Mouse (Mus musculus) ES-E14 (cell line): ENCODE data around the gene Rxra. TPM values are rescaled to one million over a fixed set of nuclear protein-coding genes. Genes with fewer than 3 reads are reported as not detected.

Source experiments
- DNase-seq: peaks from one replicate; pipeline ENCODE4 v3.0.0-alpha.2; 2013; ENCODE audit warnings: low read depth, low spot score
- H3K27ac ChIP-seq: 2 replicates; pipeline ENCODE4 v1.5.1; 2012; ENCODE audit warnings: low read depth, mild to moderate bottlenecking, low read length, moderate library complexity, mixed read lengths; ENCODE audit not compliant: poor library complexity, insufficient read depth, severe bottlenecking
- H3K36me3 ChIP-seq: 2 replicates; pipeline ENCODE4 v1.6.1; 2012; ENCODE audit warnings: mild to moderate bottlenecking, low read length, moderate library complexity, mixed read lengths; ENCODE audit not compliant: control insufficient read depth, poor library complexity, insufficient read depth, severe bottlenecking
- H3K4me1 ChIP-seq, 2 experiments: fragments of 150-350 bp in 1 of 2; sonication (generic) in 1 of 2; 2 replicates each; pipeline ENCODE4 v1.6.1; 2012; ENCODE audit warnings: low read length in 2 of 2, mild to moderate bottlenecking in 1 of 2, mixed read lengths in 1 of 2; ENCODE audit not compliant: control insufficient read depth in 2 of 2, insufficient read depth in 2 of 2, poor library complexity in 1 of 2
- H3K4me3 ChIP-seq, 2 experiments: fragments of 150-350 bp in 1 of 2; sonication (generic) in 1 of 2; 2 replicates each; pipeline ENCODE4 v1.5.1; 2012; ENCODE audit warnings: low read length in 2 of 2, low read depth in 1 of 2, mild to moderate bottlenecking in 1 of 2, mixed read lengths in 1 of 2; ENCODE audit not compliant: insufficient read depth in 1 of 2, poor library complexity in 1 of 2, severe bottlenecking in 1 of 2
- H3K9ac ChIP-seq: 2 replicates; pipeline ENCODE4 v1.6.1; 2012; ENCODE audit warnings: low read depth, mild to moderate bottlenecking, low read length, mixed read lengths; ENCODE audit not compliant: poor library complexity, insufficient read depth, severe bottlenecking
- H3K9me3 ChIP-seq: fragments of 150-350 bp; sonication (generic); 2 replicates; pipeline ENCODE4 v1.6.1; 2012; ENCODE audit warnings: low read depth, mild to moderate bottlenecking, low read length; ENCODE audit not compliant: control insufficient read depth, insufficient read depth
- CHD2 ChIP-seq: IDR thresholded peaks from 2 replicates; pipeline ENCODE4 v1.6.1; 2014; ENCODE audit warnings: mild to moderate bottlenecking, low read depth, low read length, inconsistent platforms
- HCFC1 ChIP-seq: IDR thresholded peaks from 2 replicates; pipeline ENCODE4 v1.6.1; 2012; ENCODE audit warnings: low read length, inconsistent platforms, borderline replicate concordance; ENCODE audit not compliant: insufficient read depth
- MAFK ChIP-seq: IDR thresholded peaks from 2 replicates; pipeline ENCODE4 v1.6.1; 2014; ENCODE audit warnings: mild to moderate bottlenecking, low read depth, low read length, inconsistent platforms; ENCODE audit not compliant: insufficient read depth
- ZC3H11A ChIP-seq: IDR thresholded peaks from 2 replicates; pipeline ENCODE4 v1.6.1; 2012; ENCODE audit warnings: low read depth, mild to moderate bottlenecking, inconsistent platforms, low read length, borderline replicate concordance
- ZNF384 ChIP-seq: IDR thresholded peaks from 2 replicates; pipeline ENCODE4 v1.6.1; 2012; ENCODE audit warnings: low read depth, low read length, inconsistent platforms
- in situ Hi-C, 2 experiments: fragments of 600-800 bp; cut with MboI; formaldehyde crosslinking; loops; one replicate each; pipeline ENCODE4 v1.15.1; 2025; ENCODE audit warnings: low sequenced_read_pairs in 2 of 2, inconsistent platforms in 1 of 2; ENCODE audit not compliant: unreplicated experiment in 2 of 2
- total RNA-seq: library from RNA; depleted of rRNA; stranded (reverse); fragments of 300-350 nt; gene quantifications from 2 replicates; pipeline ENCODE4 v1.2.3, GENCODE M21; 2012

The Rxra gene
- total RNA-seq, 1 experiment = 21.0 TPM

DNA sequence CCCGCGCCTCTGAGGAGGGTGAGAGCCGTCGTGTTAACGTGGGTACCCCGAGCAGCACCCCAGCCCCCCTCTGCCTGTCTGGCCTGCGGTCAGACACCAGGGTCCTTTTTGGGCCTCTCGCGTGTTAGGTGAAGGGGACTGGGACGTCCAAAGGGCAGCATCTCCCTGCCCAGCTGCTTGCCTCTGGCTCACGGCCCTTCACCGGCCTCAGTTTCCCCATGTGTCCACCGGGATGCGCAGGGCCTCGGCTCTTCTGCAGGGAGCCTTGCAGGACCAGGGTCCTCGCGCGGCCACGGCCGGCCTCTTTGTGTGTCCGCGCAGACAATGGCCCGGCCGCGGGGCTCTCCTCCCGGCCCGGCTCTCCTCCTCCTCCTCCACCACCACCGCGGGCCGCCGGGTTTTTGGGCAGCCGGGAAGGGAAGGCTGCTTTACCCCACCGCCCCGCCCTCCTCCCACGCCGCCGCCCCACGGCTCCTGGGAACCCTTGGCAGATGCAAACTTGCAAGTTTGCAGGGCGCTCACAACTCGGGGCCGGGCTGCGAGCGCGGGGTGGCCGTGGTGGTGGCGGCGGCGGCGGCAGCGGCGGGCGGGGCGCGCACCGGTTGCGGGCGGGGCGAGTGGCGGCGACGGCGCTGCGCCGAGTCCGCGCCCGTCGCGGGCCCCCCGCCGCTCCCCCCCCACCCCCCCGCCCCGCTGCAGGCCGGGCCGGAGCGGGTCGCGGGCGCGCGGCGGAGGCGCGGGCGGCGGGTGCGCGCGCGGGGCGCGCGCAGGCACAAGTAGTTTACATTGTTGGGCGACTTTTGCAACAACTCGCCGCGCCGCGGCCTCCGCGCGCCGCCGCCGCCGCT is 462 bp downstream of the Rxra start:
- in situ Hi-C loops = no loop called here
- peak overlapping the region; percentile 90 to 93 for H3K4me3 ChIP-seq
- peak overlapping the region; percentile 64 for H3K9ac ChIP-seq
- H3K9me3 ChIP-seq = no peaks in the 10 kb centered on the region
- no peaks in the 10 kb centered on the region for H3K36me3 ChIP-seq
- TF ChIP-seq ZNF384 = no peak
- TF ChIP-seq ZC3H11A = no peak
- no peak for TF ChIP-seq CHD2
- TF ChIP-seq MAFK = no peak
- no peak for TF ChIP-seq HCFC1
- no peak overlapping the region for H3K27ac ChIP-seq
- peaks cover 3 to 13% of the 10 kb centered on the region in 2 experiments; a peak in 2 of 4 replicates for H3K4me1 ChIP-seq
- no peak for DNase-seq

DNA sequence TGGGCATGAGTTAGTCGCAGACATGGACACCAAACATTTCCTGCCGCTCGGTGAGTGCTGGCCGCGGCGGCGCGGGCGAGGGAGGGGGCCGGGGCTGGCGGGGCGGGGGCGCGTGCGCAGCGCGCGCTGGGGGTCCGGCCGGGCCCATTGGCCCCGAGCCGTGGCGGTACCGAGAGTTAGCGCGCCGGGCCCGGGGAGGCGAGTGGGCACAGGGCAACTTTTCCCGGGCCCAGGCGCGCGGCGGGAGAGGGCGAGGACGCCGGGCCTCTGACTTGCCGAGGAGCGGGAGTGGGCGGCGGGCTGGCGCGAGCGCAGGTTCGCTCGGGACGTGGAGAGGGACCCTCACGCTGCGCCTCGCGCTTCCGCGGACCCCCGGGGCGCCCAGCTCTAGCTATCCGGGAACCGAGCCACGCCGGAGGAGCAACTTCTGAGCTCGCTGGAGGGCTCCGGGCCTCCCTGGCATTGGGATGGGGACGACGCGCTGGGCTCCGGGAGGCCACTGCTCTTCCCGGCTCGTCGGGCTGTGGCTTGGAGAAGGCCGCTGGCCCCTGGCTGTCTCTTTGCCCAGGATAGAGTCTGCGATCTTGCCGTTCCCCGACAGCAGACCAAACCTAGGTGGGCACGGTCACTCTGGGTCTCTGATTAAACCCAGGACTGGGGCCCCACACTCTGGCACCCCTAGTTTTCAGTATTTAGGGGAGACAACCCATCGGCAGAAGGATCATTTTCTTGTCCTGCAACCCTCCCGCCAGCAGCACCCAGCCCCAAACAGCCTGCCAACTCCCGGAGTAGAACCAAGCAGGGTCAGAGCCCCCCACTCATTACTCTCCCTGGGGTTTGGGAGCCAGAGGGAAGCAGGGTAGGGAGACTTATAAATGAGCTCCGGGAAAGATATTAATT is 1.4 kb downstream of the Rxra start:
- no peak for TF ChIP-seq ZNF384
- TF ChIP-seq MAFK = no peak
- no peak for TF ChIP-seq CHD2
- no peak for TF ChIP-seq ZC3H11A
- no peak for TF ChIP-seq HCFC1
- in situ Hi-C loops = no loop called here
- Histone ChIP-seq H3K4me3 (peak overlapping the region; percentile 90 to 93), H3K9me3 (no peaks in the 10 kb centered on the region), H3K27ac (no peak overlapping the region), H3K4me1 (peaks cover 3 to 13% of the 10 kb centered on the region in 2 experiments; a peak in 2 of 4 replicates), H3K36me3 (no peaks in the 10 kb centered on the region), H3K9ac (peak overlapping the region; percentile 75)
- no peak for DNase-seq

DNA sequence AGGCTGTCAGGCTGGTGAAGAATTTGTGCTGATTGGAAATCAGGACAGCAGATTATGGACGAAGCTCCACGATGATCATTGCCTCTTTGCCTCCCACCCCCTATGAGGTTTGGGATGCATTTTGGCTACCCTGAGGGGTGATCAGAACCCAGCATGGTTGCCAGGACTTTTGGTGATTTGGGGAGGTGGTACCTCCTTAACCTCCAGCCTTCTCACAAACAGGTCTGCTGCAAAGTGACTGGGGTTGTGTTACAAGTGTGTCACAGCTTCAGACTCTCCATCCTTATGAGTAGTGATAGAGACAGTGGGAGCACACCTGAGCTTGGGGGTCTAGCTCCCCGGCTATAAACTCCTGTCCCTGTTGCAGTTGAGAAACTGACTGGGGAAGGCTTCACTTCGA is 2.1 kb downstream of the Rxra start:
- H3K4me1 ChIP-seq = peaks cover 3 to 15% of the 10 kb centered on the region in 2 experiments; a peak in 2 of 4 replicates
- H3K4me3 ChIP-seq = peak overlapping the region; percentile 90 to 93; a peak in 3 of 4 replicates
- DNase-seq = no peak
- TF ChIP-seq ZNF384 = no peak
- no peak for TF ChIP-seq HCFC1
- TF ChIP-seq MAFK = no peak
- TF ChIP-seq CHD2 = no peak
- no peak for TF ChIP-seq ZC3H11A
- H3K9ac ChIP-seq = peak overlapping the region; percentile 75; the same call in 1 of the 2 replicates
- no peak overlapping the region for H3K27ac ChIP-seq
- no peaks in the 10 kb centered on the region for H3K36me3 ChIP-seq
- in situ Hi-C loops = no loop called here
- H3K9me3 ChIP-seq = no peaks in the 10 kb centered on the region

DNA sequence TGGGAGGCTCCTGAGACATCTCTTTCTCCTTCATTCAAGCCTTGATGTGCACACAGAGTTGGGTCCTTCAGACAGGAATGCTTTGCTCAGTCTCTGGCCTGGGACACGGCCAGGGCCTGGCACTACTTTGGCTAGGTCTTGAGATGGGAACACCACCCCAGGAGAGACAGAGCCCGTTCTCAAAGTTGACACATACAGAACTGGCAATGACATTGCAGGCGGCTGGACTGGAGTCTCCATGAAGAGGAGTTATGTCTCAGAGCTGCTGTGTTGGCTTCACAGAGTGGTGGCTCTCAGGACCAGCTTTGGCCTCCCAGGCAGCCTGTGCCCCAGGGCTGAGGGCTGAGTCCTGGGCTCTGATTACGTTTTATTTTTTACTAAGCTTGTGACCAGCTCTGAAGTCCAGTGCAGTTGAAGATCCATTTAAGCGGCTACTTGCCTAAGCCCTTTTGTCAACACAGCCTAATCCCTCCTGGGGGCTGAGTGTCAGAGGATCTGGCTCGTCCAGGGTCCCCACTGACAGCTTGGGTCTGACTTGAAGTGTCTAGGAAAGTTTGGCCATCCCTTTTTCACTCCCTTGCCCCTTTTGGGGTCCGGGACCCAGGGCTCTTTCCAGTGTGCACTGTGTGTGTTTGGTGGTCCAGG is 2.7 kb downstream of the Rxra start:
- in situ Hi-C loops = no loop called here
- Histone ChIP-seq H3K4me1 (peaks cover 4 to 18% of the 10 kb centered on the region in 2 experiments; a peak in 2 of 4 replicates), H3K27ac (no peak overlapping the region), H3K36me3 (no peaks in the 10 kb centered on the region), H3K4me3 (no peak overlapping the region), H3K9me3 (no peaks in the 10 kb centered on the region), H3K9ac (no peak overlapping the region)
- no peak for TF ChIP-seq HCFC1
- no peak for TF ChIP-seq ZC3H11A
- no peak for TF ChIP-seq ZNF384
- TF ChIP-seq MAFK = no peak
- TF ChIP-seq CHD2 = no peak
- DNase-seq = no peak
